ENCODE assay signal across 10 mouse cellular contexts in genomic region chr2:119814376-119814933, GRCm38 (mm10). TPM values are rescaled to one million over a fixed set of nuclear protein-coding genes. Genes with fewer than 3 reads are reported as not detected.
DNase-seq lines count a peak whose midpoint lies in the region; ATAC-seq and TF ChIP-seq lines count a peak whose summit lies in the region.
"Had no signal": no experiment of that assay in that cellular context is flagged by ENCODE, and none has a peak within 500 bp of the region (broad histone marks: within the 10 kb centered on the region; RNA-seq: fewer than 3 reads in every experiment).

No protein-coding gene starts in this region.

- no peak for TF ChIP-seq POLR2A in limb, embryonic 14.5 days (IDR thresholded peaks at IDR 0.05; ENCODE audit: borderline replicate concordance, extremely low read depth, insufficient read depth, insufficient read length)

- no peak overlapping the region for H3K9ac ChIP-seq in limb, embryonic 14.5 days (ENCODE audit: low read depth, low read length, severe bottlenecking)
- H3K9ac ChIP-seq: midbrain, embryonic 12.5 days had no signal

- no peak for TF ChIP-seq CTCF in layer of hippocampus, adult 2 months (conservative IDR thresholded peaks at IDR 0.05)

- H3K36me3 ChIP-seq in limb, embryonic 14.5 days (ENCODE audit: control insufficient read depth, insufficient read depth, low read length): peaks cover 64% of the 10 kb centered on the region
- H3K36me3 ChIP-seq in limb, embryonic 10.5 days: peaks cover 83% of the 10 kb centered on the region

- DNase-seq in cerebellum, adult 11 months: no peak
- peak; percentile 26 for DNase-seq in limb, embryonic 14.5 days (ENCODE audit: low spot score)
- DNase-seq in limb, embryonic 10.5 days (ENCODE audit: low spot score): no peak
- peak; percentile 72 to 73 for DNase-seq in layer of hippocampus, adult 2 months (ENCODE audit: low spot score in 2 of 2)
- peak; percentile 76 for DNase-seq in right cerebral cortex, postnatal 14 days
- DNase-seq in MN1 (ENCODE audit: low spot score): no peak

- no peaks in the 10 kb centered on the region for H3K9me3 ChIP-seq in limb, embryonic 14.5 days (ENCODE audit: control insufficient read depth, low read length)
- no peaks in the 10 kb centered on the region for H3K9me3 ChIP-seq in limb, embryonic 10.5 days (replicated peaks)
- H3K9me3 ChIP-seq: midbrain, embryonic 12.5 days had no signal

- no peak overlapping the region for H3K27ac ChIP-seq in limb, embryonic 14.5 days (replicated peaks; ENCODE audit: low read depth, low read length)
- no peak overlapping the region for H3K27ac ChIP-seq in limb, embryonic 10.5 days
- H3K27ac ChIP-seq in layer of hippocampus, adult 2 months: peak overlapping the region; percentile 79
- H3K27ac ChIP-seq: heart, adult 2 months; midbrain, embryonic 12.5 days had no signal

- no peak overlapping the region for H3K4me3 ChIP-seq in limb, embryonic 14.5 days (replicated peaks; ENCODE audit: low read length)
- no peak overlapping the region for H3K4me3 ChIP-seq in limb, embryonic 10.5 days
- no peak overlapping the region for H3K4me3 ChIP-seq in layer of hippocampus, adult 2 months
- H3K4me3 ChIP-seq: heart, adult 2 months; midbrain, embryonic 12.5 days had no signal

- no peaks in the 10 kb centered on the region for H3K27me3 ChIP-seq in limb, embryonic 14.5 days (ENCODE audit: control insufficient read depth, insufficient read depth, low read length)
- no peaks in the 10 kb centered on the region for H3K27me3 ChIP-seq in limb, embryonic 10.5 days (ENCODE audit: low read depth, poor library complexity, severe bottlenecking)
- H3K27me3 ChIP-seq: midbrain, embryonic 12.5 days had no signal

- no peaks in the 10 kb centered on the region for H3K4me1 ChIP-seq in limb, embryonic 14.5 days (ENCODE audit: control insufficient read depth, insufficient read depth, low read length)
- H3K4me1 ChIP-seq in limb, embryonic 10.5 days: no peaks in the 10 kb centered on the region
- H3K4me1 ChIP-seq: midbrain, embryonic 12.5 days had no signal

- H3K4me2 ChIP-seq in limb, embryonic 14.5 days (replicated peaks; ENCODE audit: low read depth, low read length, severe bottlenecking): no peak overlapping the region
- H3K4me2 ChIP-seq: midbrain, embryonic 12.5 days had no signal

- ATAC-seq in cerebellum, adult (ENCODE audit: insufficient number of reproducible peaks, low FRiP score, low TSS enrichment): 0 out of 2 replicates have a peak, but pooled peaks have one; percentile 13
- ATAC-seq in limb, embryonic 14.5 days (ENCODE audit: low FRiP score, low read depth): no peak
- no peak for ATAC-seq in erythroblast, adult 5-6 weeks (replicated peaks; ENCODE audit: low FRiP score, poor library complexity, severe bottlenecking)

- WGBS in limb, embryonic 14.5 days: 54% methylated on average over 7 of the region's 7 CpGs
- 56% methylated on average over 7 of the region's 7 CpGs for WGBS in limb, embryonic 10.5 days

RNA-seq across cellular contexts. Expression of gene Tyro3, which starts 16.9 kb away (rescaled TPM):
- polyA plus RNA-seq in limb, embryonic 14.5 days (2012; rRNA removed): 44.2 and 49.9 TPM in 2 replicates
- 28.5 and 31.7 TPM in 2 replicates for polyA plus RNA-seq in limb, embryonic 14.5 days (2014; fragmentation: Nextera tagmentation; extraction: Ambion mirVana)
- polyA plus RNA-seq in limb, embryonic 10.5 days (2016; fragmentation: Nextera tagmentation; extraction: Ambion mirVana): 22.7 and 30.0 TPM in 2 replicates
- total RNA-seq in layer of hippocampus, adult 2 months (2021): 10 to 100 TPM; 75.5 to 80.8 TPM
- total RNA-seq in erythroblast, adult 5-6 weeks (2015; ENCODE audit: low replicate concordance): not detected in 2 replicates
- not detected in 2 replicates for total RNA-seq in erythroblast, adult 5-6 weeks (2017; ENCODE audit: low replicate concordance)

RNA-seq across cellular contexts. Expression of gene Rpap1, which starts 27.1 kb away (rescaled TPM):
- 27.7 and 39.8 TPM in 2 replicates for polyA plus RNA-seq in limb, embryonic 14.5 days (2012; rRNA removed)
- polyA plus RNA-seq in limb, embryonic 14.5 days (2014; fragmentation: Nextera tagmentation; extraction: Ambion mirVana): 22.5 and 27.0 TPM in 2 replicates
- polyA plus RNA-seq in limb, embryonic 10.5 days (2016; fragmentation: Nextera tagmentation; extraction: Ambion mirVana): 42.0 and 46.3 TPM in 2 replicates
- total RNA-seq in layer of hippocampus, adult 2 months (2021): 10 to 100 TPM; 18.6 to 19.6 TPM
- 1.3 and 2.7 TPM in 2 replicates for total RNA-seq in erythroblast, adult 5-6 weeks (2015; ENCODE audit: low replicate concordance)
- total RNA-seq in erythroblast, adult 5-6 weeks (2017; ENCODE audit: low replicate concordance): 0.51 and 0.84 TPM in 2 replicates

RNA-seq across cellular contexts. Expression of gene Ltk, which starts 54.2 kb away (rescaled TPM):
- polyA plus RNA-seq in limb, embryonic 14.5 days (2012; rRNA removed): 0.12 and 0.13 TPM in 2 replicates
- 0.10 TPM in 1 of 2 replicates, not detected in the other for polyA plus RNA-seq in limb, embryonic 14.5 days (2014; fragmentation: Nextera tagmentation; extraction: Ambion mirVana)
- not detected in 2 replicates for polyA plus RNA-seq in limb, embryonic 10.5 days (2016; fragmentation: Nextera tagmentation; extraction: Ambion mirVana)
- 10 to 100 TPM; 13.7 to 14.3 TPM for total RNA-seq in layer of hippocampus, adult 2 months (2021)
- total RNA-seq in erythroblast, adult 5-6 weeks (2015; ENCODE audit: low replicate concordance): not detected in 2 replicates
- not detected in 2 replicates for total RNA-seq in erythroblast, adult 5-6 weeks (2017; ENCODE audit: low replicate concordance)
- total RNA-seq: heart, adult 2 months had no signal

Comparison
In these comparisons a context has a peak if more than half of its experiments do, and no peak if none do; other contexts are left out.
1. DNase-seq: peak in limb, embryonic 14.5 days (single experiment), layer of hippocampus, adult 2 months (2 of 2) and right cerebral cortex, postnatal 14 days (single experiment); none in cerebellum, adult 11 months (single experiment), limb, embryonic 10.5 days (single experiment) and MN1 (single experiment).
2. RNA of gene Tyro3, which starts 16.9 kb away (total RNA-seq): 75.5 to 80.8 TPM in layer of hippocampus, adult 2 months; not detected in erythroblast, adult 5-6 weeks; every median in the first group is over 10 times any median in the second.
3. RNA of gene Rpap1, which starts 27.1 kb away (total RNA-seq): 18.6 to 19.6 TPM in layer of hippocampus, adult 2 months; 0.51 to 2.7 TPM in erythroblast, adult 5-6 weeks; every median in the first group is over 4 times any median in the second.
4. RNA of gene Ltk, which starts 54.2 kb away (total RNA-seq): 13.7 to 14.3 TPM in layer of hippocampus, adult 2 months; not detected in erythroblast, adult 5-6 weeks; every median in the first group is over 10 times any median in the second.